Mouse (Mus musculus) limb, embryonic 15.5 days (tissue): ENCODE measurements around the gene 1110051M20Rik. TPM values are rescaled to one million over a fixed set of nuclear protein-coding genes. Genes with fewer than 3 reads are reported as not detected.
"Not testable (repeated sequence)": the region's sequence is repeated elsewhere in the genome, so short reads cannot be mapped to it uniquely, and the experiment has no call there.

ENCODE experiments used
- ATAC-seq: fragments of 200-750 bp; cut with Nextera tagmentation; 2 replicates; pipeline ENCODE4 v1.8.0; 2017; ENCODE audit warnings: low read depth, moderate TSS enrichment; ENCODE audit not compliant: insufficient number of reproducible peaks, low FRiP score, low TSS enrichment
- H3K27ac ChIP-seq: fragments of 300-500 bp; sonication (generic); 2 replicates; pipeline ENCODE4 v1.5.1; 2015; ENCODE audit warnings: moderate library complexity, mild to moderate bottlenecking, inconsistent platforms
- H3K27me3 ChIP-seq: fragments of 300-500 bp; sonication (generic); 2 replicates; pipeline ENCODE4 v1.6.1; 2015; ENCODE audit warnings: inconsistent platforms
- H3K36me3 ChIP-seq: fragments of 300-500 bp; sonication (generic); 2 replicates; pipeline ENCODE4 v1.6.1; 2015; ENCODE audit warnings: inconsistent platforms
- H3K4me1 ChIP-seq: fragments of 300-500 bp; sonication (generic); 2 replicates; pipeline ENCODE4 v1.6.1; 2015; ENCODE audit warnings: inconsistent platforms
- H3K4me2 ChIP-seq: fragments of 300-500 bp; sonication (generic); 2 replicates; pipeline ENCODE4 v1.6.1; 2015; ENCODE audit warnings: mild to moderate bottlenecking, inconsistent platforms
- H3K4me3 ChIP-seq: fragments of 300-500 bp; sonication (generic); 2 replicates; pipeline ENCODE4 v1.5.1; 2015; ENCODE audit warnings: mild to moderate bottlenecking, inconsistent platforms
- H3K9ac ChIP-seq: fragments of 300-500 bp; sonication (generic); 2 replicates; pipeline ENCODE4 v1.6.1; 2015; ENCODE audit warnings: inconsistent platforms
- H3K9me3 ChIP-seq: fragments of 300-500 bp; sonication (generic); 2 replicates; pipeline ENCODE4 v1.6.1; 2016; ENCODE audit warnings: inconsistent platforms
- WGBS: fragments of 180-500 bp; shearing (Covaris S2); methylation state at CpG from one replicate; pipeline ENCODE4 v1.1.7; 2015; 5-methylcytosine and 5-hydroxymethylcytosine counted together
- polyA plus RNA-seq: library from polyadenylated mRNA; unstranded; fragments of >200 nt; fragmentation: Nextera tagmentation; extraction: Ambion mirVana; gene quantifications from 2 replicates; pipeline ENCODE4 v1.2.1, GENCODE M21; 2015

The 1110051M20Rik gene
- 51.6 and 54.1 TPM in 2 replicates for polyA plus RNA-seq

GRCm38 (mm10) chr2:91444286-91444892 lies at the start of gene 1110051M20Rik:
1110051M20Rik (minus strand) TSS chr2:91444704.
- ATAC-seq: peak; percentile 87
- under 1% methylated on average over 19 of the region's 19 CpGs for WGBS
- peak within 1 kb of the TSS; percentile 74 for H3K4me3 ChIP-seq
- H3K27ac ChIP-seq: 0 out of 2 replicates have a peak within 1 kb of the TSS, but pooled peaks have one; percentile 13
- H3K27me3 ChIP-seq: no peaks in the 10 kb centered on the region
- H3K9me3 ChIP-seq: no peaks in the 10 kb centered on the region
- peak within 1 kb of the TSS; percentile 40 for H3K9ac ChIP-seq
- no peaks in the 10 kb centered on the region for H3K36me3 ChIP-seq
- H3K4me1 ChIP-seq: peaks cover 6% of the 10 kb centered on the region; the same call in 1 of the 2 replicates
- H3K4me2 ChIP-seq: peak within 1 kb of the TSS; percentile 70

GRCm38 (mm10) chr2:91493981-91494380 lies 49.5 kb upstream of the 1110051M20Rik start:
- Histone ChIP-seq H3K9me3 (no peaks in the 10 kb centered on the region), H3K9ac (no peak overlapping the region), H3K27ac (no peak overlapping the region), H3K4me1 (no peaks in the 10 kb centered on the region), H3K36me3 (peaks cover 90% of the 10 kb centered on the region), H3K4me2 (no peak overlapping the region), H3K27me3 (no peaks in the 10 kb centered on the region), H3K4me3 (no peak overlapping the region)
- no peak for ATAC-seq
- 97% methylated on average over 9 of the region's 9 CpGs for WGBS

- Histone ChIP-seq H3K4me1 (no peaks in the 10 kb centered on the region), H3K4me3 (no peak overlapping the region), H3K27me3 (no peaks in the 10 kb centered on the region), H3K4me2 (no peak overlapping the region), H3K9me3 (no peaks in the 10 kb centered on the region), H3K9ac (no peak overlapping the region), H3K36me3 (peaks cover 85% of the 10 kb centered on the region), H3K27ac (no peak overlapping the region)
- no peak for ATAC-seq
- 94% methylated on average over 12 of the region's 12 CpGs for WGBS
Measured at GRCm38 (mm10) chr2:91492071-91492635, 47.6 kb upstream of the 1110051M20Rik start.

- not testable (repeated sequence) for ATAC-seq, H3K4me2 ChIP-seq, H3K4me1 ChIP-seq, H3K27ac ChIP-seq, H3K9me3 ChIP-seq, H3K27me3 ChIP-seq, H3K9ac ChIP-seq, H3K4me3 ChIP-seq
- 45% methylated on average over 3 of the region's 3 CpGs for WGBS
- peaks cover 74% of the 10 kb centered on the region for H3K36me3 ChIP-seq
Measured at GRCm38 (mm10) chr2:91487295-91487694, 42.8 kb upstream of the 1110051M20Rik start.

GRCm38 (mm10) chr2:91485256-91485655 lies 40.8 kb upstream of the 1110051M20Rik start:
- no peak for ATAC-seq
- H3K4me2 ChIP-seq: no peak overlapping the region
- no peaks in the 10 kb centered on the region for H3K9me3 ChIP-seq
- H3K9ac ChIP-seq: no peak overlapping the region
- H3K27ac ChIP-seq: no peak overlapping the region
- no peak overlapping the region for H3K4me3 ChIP-seq
- no peaks in the 10 kb centered on the region for H3K4me1 ChIP-seq
- H3K27me3 ChIP-seq: no peaks in the 10 kb centered on the region
- WGBS: 81% methylated on average over 6 of the region's 6 CpGs
- H3K36me3 ChIP-seq: peaks cover 64% of the 10 kb centered on the region

GRCm38 (mm10) chr2:91484698-91485097 lies 40.2 kb upstream of the 1110051M20Rik start:
- ATAC-seq: no peak

GRCm38 (mm10) chr2:91480805-91481514 lies 36.5 kb upstream of the 1110051M20Rik start:
- Histone ChIP-seq H3K9me3 (no peaks in the 10 kb centered on the region), H3K27ac (no peak overlapping the region), H3K4me2 (no peak overlapping the region), H3K4me1 (peaks cover 9% of the 10 kb centered on the region), H3K27me3 (no peaks in the 10 kb centered on the region), H3K4me3 (no peak overlapping the region), H3K36me3 (peaks cover 69% of the 10 kb centered on the region), H3K9ac (no peak overlapping the region)
- peak; percentile 72; the same call in 1 of the 2 replicates for ATAC-seq
- WGBS: 50% methylated on average over 6 of the region's 6 CpGs

More at GRCm38 (mm10) chr2:91484698-91485097, 40.2 kb upstream of the 1110051M20Rik start:
- Histone ChIP-seq H3K4me1 (no peaks in the 10 kb centered on the region), H3K36me3 (peaks cover 63% of the 10 kb centered on the region), H3K9ac (no peak overlapping the region), H3K9me3 (no peaks in the 10 kb centered on the region), H3K4me3 (no peak overlapping the region), H3K27ac (no peak overlapping the region), H3K4me2 (no peak overlapping the region), H3K27me3 (no peaks in the 10 kb centered on the region)
- 73% methylated on average over 4 of the region's 4 CpGs for WGBS

GRCm38 (mm10) chr2:91480399-91480801 lies 35.9 kb upstream of the 1110051M20Rik start:
- Histone ChIP-seq H3K27ac (no peak overlapping the region), H3K4me2 (no peak overlapping the region), H3K36me3 (peaks cover 68% of the 10 kb centered on the region), H3K9me3 (no peaks in the 10 kb centered on the region), H3K4me3 (no peak overlapping the region), H3K9ac (no peak overlapping the region), H3K27me3 (no peaks in the 10 kb centered on the region), H3K4me1 (peaks cover 10% of the 10 kb centered on the region)
- WGBS: 93% methylated on average over 9 of the region's 9 CpGs
- ATAC-seq: no peak

GRCm38 (mm10) chr2:91476841-91477240 lies 32.3 kb upstream of the 1110051M20Rik start:
- H3K27me3 ChIP-seq: no peaks in the 10 kb centered on the region
- H3K27ac ChIP-seq: no peak overlapping the region
- WGBS: 81% methylated on average over 7 of the region's 7 CpGs
- H3K36me3 ChIP-seq: peaks cover 78% of the 10 kb centered on the region
- H3K4me2 ChIP-seq: no peak overlapping the region
- peaks cover 15% of the 10 kb centered on the region for H3K4me1 ChIP-seq
- H3K9ac ChIP-seq: no peak overlapping the region
- no peak overlapping the region for H3K4me3 ChIP-seq
- H3K9me3 ChIP-seq: no peaks in the 10 kb centered on the region
- ATAC-seq: no peak

- Histone ChIP-seq H3K9ac (no peak overlapping the region), H3K27ac (no peak overlapping the region)
- WGBS: 62% methylated on average over 17 of the region's 17 CpGs
Measured at GRCm38 (mm10) chr2:91476251-91476661, 31.8 kb upstream of the 1110051M20Rik start.

GRCm38 (mm10) chr2:91475791-91476190 lies 31.3 kb upstream of the 1110051M20Rik start:
- no peak for ATAC-seq
- Histone ChIP-seq H3K4me3 (no peak overlapping the region), H3K9ac (no peak overlapping the region), H3K9me3 (no peaks in the 10 kb centered on the region), H3K27me3 (no peaks in the 10 kb centered on the region), H3K4me2 (no peak overlapping the region), H3K27ac (no peak overlapping the region), H3K36me3 (peaks cover 76% of the 10 kb centered on the region), H3K4me1 (peaks cover 15% of the 10 kb centered on the region)
- WGBS: 77% methylated on average over 7 of the region's 7 CpGs

More at GRCm38 (mm10) chr2:91476251-91476661, 31.8 kb upstream of the 1110051M20Rik start:
- no peak for ATAC-seq
- no peaks in the 10 kb centered on the region for H3K27me3 ChIP-seq
- H3K4me3 ChIP-seq: no peak overlapping the region
- no peaks in the 10 kb centered on the region for H3K9me3 ChIP-seq
- H3K4me1 ChIP-seq: peaks cover 15% of the 10 kb centered on the region
- H3K4me2 ChIP-seq: no peak overlapping the region
- peaks cover 76% of the 10 kb centered on the region for H3K36me3 ChIP-seq

- no peak overlapping the region for H3K4me3 ChIP-seq
- no peak for ATAC-seq
- no peak overlapping the region for H3K27ac ChIP-seq
- peaks cover 68% of the 10 kb centered on the region for H3K36me3 ChIP-seq
- no peaks in the 10 kb centered on the region for H3K27me3 ChIP-seq
- 63% methylated on average over 12 of the region's 12 CpGs for WGBS
- H3K9ac ChIP-seq: no peak overlapping the region
- H3K4me2 ChIP-seq: no peak overlapping the region
- H3K4me1 ChIP-seq: peaks cover 20% of the 10 kb centered on the region
- H3K9me3 ChIP-seq: no peaks in the 10 kb centered on the region
Measured at GRCm38 (mm10) chr2:91474358-91474757, 29.9 kb upstream of the 1110051M20Rik start.
